Mouse (Mus musculus) ovary, adult 10 weeks (tissue): ENCODE results near the gene Smim10l2a. TPM values are rescaled to one million over a fixed set of nuclear protein-coding genes. Genes with fewer than 3 reads are reported as not detected.

Experiments
- polyA plus RNA-seq: library from polyadenylated mRNA; stranded (reverse); fragments of 350-450 nt; fragmentation: Illumina TruSeq; extraction: RNeasy Lipid Tissue Mini Kit (QIAGEN cat#74804); gene quantifications from one replicate; pipeline ENCODE4 v1.2.3, GENCODE M21; 2014

Gene Smim10l2a
- polyA plus RNA-seq = 3.6 TPM

GRCm38 (mm10) chrX:56374431-56375128, at the start of gene Smim10l2a:
Gene Smim10l2a, plus strand, starts transcription at chrX:56374586.

GRCm38 (mm10) chrX:56346176-56346931, 28.0 kb upstream of the Smim10l2a start, which contains the start of gene Zfp449:
Gene Zfp449, plus strand, starts transcription at chrX:56346400.

Other genes with a start within 250 kb of the Smim10l2a start
- 11.7 TPM for gene 3830403N18Rik, start 238.0 kb upstream of the Smim10l2a start, polyA plus RNA-seq
- not detected for gene Gm773, start 161.7 kb upstream of the Smim10l2a start, polyA plus RNA-seq
- gene Zfp449, start 28.2 kb upstream of the Smim10l2a start, polyA plus RNA-seq = 41.1 TPM
- not detected for gene Gm2174, start 73.4 kb downstream of the Smim10l2a start, polyA plus RNA-seq
- 65.3 TPM for gene Ints6l, start 80.3 kb downstream of the Smim10l2a start, polyA plus RNA-seq
- not detected for gene Gm10477, start 150.2 kb downstream of the Smim10l2a start, polyA plus RNA-seq
- not detected for gene Gm648, start 175.0 kb downstream of the Smim10l2a start, polyA plus RNA-seq
- 126 TPM for gene Mmgt1, start 223.5 kb downstream of the Smim10l2a start, polyA plus RNA-seq
- 53.0 TPM for gene Slc9a6, start 235.2 kb downstream of the Smim10l2a start, polyA plus RNA-seq